ENCODE assay signal across 8 mouse cellular contexts in the genomic region with DNA sequence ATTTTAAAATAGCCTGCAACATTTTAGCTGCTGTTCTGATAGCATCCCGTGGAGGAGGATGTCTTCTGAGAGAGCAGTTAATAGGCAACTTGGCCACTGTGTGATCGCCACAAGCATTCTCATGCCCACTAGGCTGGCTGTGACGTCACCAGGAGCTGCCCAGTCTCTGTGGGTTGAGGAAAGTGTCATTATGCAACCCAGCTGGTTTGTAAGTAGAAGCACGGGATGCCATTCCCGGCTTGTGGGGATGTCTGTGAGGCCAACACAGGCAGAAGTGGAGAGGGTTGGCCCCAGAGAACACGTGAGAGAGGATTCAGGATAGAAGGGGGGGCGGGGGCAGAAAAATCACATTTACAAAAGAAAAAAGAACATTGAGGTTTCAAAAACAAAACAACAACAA.
DNase-seq lines count a peak whose midpoint lies in the region; ATAC-seq lines count a peak whose summit lies in the region.

No protein-coding gene starts in this region.

- no peak overlapping the region for H3K9ac ChIP-seq in midbrain, embryonic 15.5 days
- no peak overlapping the region for H3K9ac ChIP-seq in kidney, embryonic 16.5 days (replicated peaks; ENCODE audit: low read length)
- H3K9ac ChIP-seq in limb, embryonic 13.5 days, result peak overlapping the region; percentile 19; the same call in 1 of the 2 replicates
- no peak overlapping the region for H3K9ac ChIP-seq in hindbrain, embryonic 16.5 days (ENCODE audit: low read depth, low read length)

- H3K4me3 ChIP-seq in midbrain, embryonic 10.5 days, result no peak overlapping the region
- no peak overlapping the region for H3K4me3 ChIP-seq in midbrain, embryonic 15.5 days
- no peak overlapping the region for H3K4me3 ChIP-seq in kidney, embryonic 16.5 days (ENCODE audit: low read length)
- no peak overlapping the region for H3K4me3 ChIP-seq in limb, embryonic 13.5 days
- H3K4me3 ChIP-seq in hindbrain, embryonic 16.5 days (ENCODE audit: low read length), result no peak overlapping the region

- H3K4me2 ChIP-seq in midbrain, embryonic 15.5 days, result no peak overlapping the region
- H3K4me2 ChIP-seq in kidney, embryonic 16.5 days (replicated peaks; ENCODE audit: low read depth, low read length), result no peak overlapping the region
- H3K4me2 ChIP-seq in limb, embryonic 13.5 days (replicated peaks), result no peak overlapping the region
- no peak overlapping the region for H3K4me2 ChIP-seq in hindbrain, embryonic 16.5 days (ENCODE audit: low read length)

- ATAC-seq in midbrain, embryonic 15.5 days (replicated peaks), result no peak
- no peak for ATAC-seq in kidney, embryonic 16.5 days (ENCODE audit: low FRiP score, low TSS enrichment)
- no peak for ATAC-seq in limb, embryonic 13.5 days (ENCODE audit: low FRiP score, low read depth)
- no peak; the same call in 1 of the 2 replicates for ATAC-seq in hindbrain, embryonic 16.5 days
- ATAC-seq in activated CD4-positive, CD25-positive, alpha-beta regulatory T cell, adult 4 months, result no peak

- peaks cover 42% of the 10 kb centered on the region for H3K4me1 ChIP-seq in midbrain, embryonic 10.5 days
- no peaks in the 10 kb centered on the region for H3K4me1 ChIP-seq in midbrain, embryonic 15.5 days
- peaks cover 51% of the 10 kb centered on the region for H3K4me1 ChIP-seq in kidney, embryonic 16.5 days (ENCODE audit: insufficient read depth, low read length)
- H3K4me1 ChIP-seq in limb, embryonic 13.5 days, result peaks cover 81% of the 10 kb centered on the region
- no peaks in the 10 kb centered on the region; the same call in 1 of the 2 replicates for H3K4me1 ChIP-seq in hindbrain, embryonic 16.5 days (ENCODE audit: control insufficient read depth, insufficient read depth, low read depth, low read length)

- no peaks in the 10 kb centered on the region for H3K9me3 ChIP-seq in midbrain, embryonic 10.5 days (replicated peaks)
- no peaks in the 10 kb centered on the region for H3K9me3 ChIP-seq in midbrain, embryonic 15.5 days
- no peaks in the 10 kb centered on the region for H3K9me3 ChIP-seq in kidney, embryonic 16.5 days (ENCODE audit: low read length)
- no peaks in the 10 kb centered on the region for H3K9me3 ChIP-seq in limb, embryonic 13.5 days
- no peaks in the 10 kb centered on the region for H3K9me3 ChIP-seq in hindbrain, embryonic 16.5 days (ENCODE audit: control insufficient read depth, low read length)

- DNase-seq in midbrain, embryonic 10.5 days (ENCODE audit: low spot score), result peak; percentile 18
- peak; percentile 28 for DNase-seq in gastrocnemius, postnatal 10 days
- peak; percentile 53 for DNase-seq in telencephalon, adult 2 months (ENCODE audit: low read depth, low spot score)

- H3K36me3 ChIP-seq in midbrain, embryonic 10.5 days, result no peaks in the 10 kb centered on the region
- H3K36me3 ChIP-seq in midbrain, embryonic 15.5 days (replicated peaks), result no peaks in the 10 kb centered on the region
- H3K36me3 ChIP-seq in kidney, embryonic 16.5 days (ENCODE audit: insufficient read depth, low read length), result no peaks in the 10 kb centered on the region
- H3K36me3 ChIP-seq in limb, embryonic 13.5 days, result no peaks in the 10 kb centered on the region
- H3K36me3 ChIP-seq in hindbrain, embryonic 16.5 days (ENCODE audit: control insufficient read depth, insufficient read depth, low read length), result no peaks in the 10 kb centered on the region

- 52% methylated on average over 7 of the region's 7 CpGs for WGBS in midbrain, embryonic 10.5 days
- WGBS in midbrain, embryonic 15.5 days, result 39% methylated on average over 7 of the region's 7 CpGs
- 39% methylated on average over 7 of the region's 7 CpGs for WGBS in kidney, embryonic 16.5 days
- 22% methylated on average over 7 of the region's 7 CpGs for WGBS in limb, embryonic 13.5 days
- WGBS in hindbrain, embryonic 16.5 days, result 35% methylated on average over 7 of the region's 7 CpGs

- H3K27ac ChIP-seq in midbrain, embryonic 10.5 days (replicated peaks), result peak overlapping the region; percentile 52; the same call in 1 of the 2 replicates
- no peak overlapping the region for H3K27ac ChIP-seq in midbrain, embryonic 15.5 days
- H3K27ac ChIP-seq in kidney, embryonic 16.5 days (ENCODE audit: low read length), result peak overlapping the region; percentile 44; the same call in 1 of the 2 replicates
- H3K27ac ChIP-seq in limb, embryonic 13.5 days, result peak overlapping the region; percentile 39; the same call in 1 of the 2 replicates
- no peak overlapping the region for H3K27ac ChIP-seq in hindbrain, embryonic 16.5 days (ENCODE audit: low read depth, low read length)

- H3K27me3 ChIP-seq in midbrain, embryonic 10.5 days (ENCODE audit: low read depth, poor library complexity, severe bottlenecking), result no peaks in the 10 kb centered on the region
- H3K27me3 ChIP-seq in midbrain, embryonic 15.5 days (replicated peaks), result no peaks in the 10 kb centered on the region
- no peaks in the 10 kb centered on the region for H3K27me3 ChIP-seq in kidney, embryonic 16.5 days (ENCODE audit: insufficient read depth, low read length)
- no peaks in the 10 kb centered on the region for H3K27me3 ChIP-seq in limb, embryonic 13.5 days
- no peaks in the 10 kb centered on the region for H3K27me3 ChIP-seq in hindbrain, embryonic 16.5 days (replicated peaks; ENCODE audit: control insufficient read depth, insufficient read depth, low read length)

Comparison
In these comparisons a context has a peak if more than half of its experiments do, and no peak if none do; other contexts are left out.
1. H3K27ac ChIP-seq: peak in midbrain, embryonic 10.5 days (single experiment), kidney, embryonic 16.5 days (single experiment) and limb, embryonic 13.5 days (single experiment); none in midbrain, embryonic 15.5 days (single experiment) and hindbrain, embryonic 16.5 days (single experiment).
2. Peak in every context shown above with its lines, with median percentiles within 50 percentile points of each other: DNase-seq.